Mouse (Mus musculus): ENCODE data around the gene Pde10a. TPM values are rescaled to one million over a fixed set of nuclear protein-coding genes. Genes with fewer than 3 reads are reported as not detected.
"Not testable (repeated sequence)": the region's sequence is repeated elsewhere in the genome, so short reads cannot be mapped to it uniquely, and the experiment has no call there.

Gene Pde10a
- total RNA-seq, 4 experiments from 2014 or later: 16.9 to 104 (median 44.4) TPM

GRCm38 (mm10) chr17:8647372-8647871 lies 122.2 kb downstream of the Pde10a start:
- no peak for DNase-seq

- peak; percentile 91 for DNase-seq
Observed at GRCm38 (mm10) chr17:8648310-8648709, 123.1 kb downstream of the Pde10a start.

- no peak for DNase-seq
Observed at GRCm38 (mm10) chr17:8652681-8653262, 127.6 kb downstream of the Pde10a start.

- DNase-seq: peak; percentile 70
Observed at GRCm38 (mm10) chr17:8657661-8658060, 132.5 kb downstream of the Pde10a start.

GRCm38 (mm10) chr17:8658751-8659454 lies 133.7 kb downstream of the Pde10a start:
- DNase-seq: no peak

- DNase-seq: no peak
Observed at GRCm38 (mm10) chr17:8666912-8667311, 141.7 kb downstream of the Pde10a start.

GRCm38 (mm10) chr17:8674651-8675050 lies 149.5 kb downstream of the Pde10a start:
- DNase-seq: no peak

- no peak for DNase-seq
Observed at GRCm38 (mm10) chr17:8686356-8686755, 161.2 kb downstream of the Pde10a start.

GRCm38 (mm10) chr17:8688096-8688495 lies 162.9 kb downstream of the Pde10a start:
- no peak for DNase-seq

GRCm38 (mm10) chr17:8698265-8698664 lies 173.1 kb downstream of the Pde10a start:
- DNase-seq: no peak

GRCm38 (mm10) chr17:8698793-8699192 lies 173.6 kb downstream of the Pde10a start:
- DNase-seq: no peak

- no peak for DNase-seq
Observed at GRCm38 (mm10) chr17:8701096-8701495, 175.9 kb downstream of the Pde10a start.

GRCm38 (mm10) chr17:8702503-8702902 lies 177.3 kb downstream of the Pde10a start:
- no peak for DNase-seq

GRCm38 (mm10) chr17:8708006-8708405 lies 182.8 kb downstream of the Pde10a start:
- DNase-seq: no peak

- DNase-seq: not testable (repeated sequence)
Observed at GRCm38 (mm10) chr17:8712734-8713133, 187.6 kb downstream of the Pde10a start.

GRCm38 (mm10) chr17:8720961-8721360 lies 195.8 kb downstream of the Pde10a start:
- DNase-seq: no peak

- DNase-seq: no peak
Observed at GRCm38 (mm10) chr17:8724464-8724974, 199.3 kb downstream of the Pde10a start.

GRCm38 (mm10) chr17:8728646-8729045 lies 203.5 kb downstream of the Pde10a start:
- DNase-seq: no peak

- no peak for DNase-seq
Observed at GRCm38 (mm10) chr17:8729808-8730207, 204.6 kb downstream of the Pde10a start.

GRCm38 (mm10) chr17:8731073-8731472 lies 205.9 kb downstream of the Pde10a start:
- no peak for DNase-seq

GRCm38 (mm10) chr17:8736259-8736658 lies 211.1 kb downstream of the Pde10a start:
- DNase-seq: no peak

GRCm38 (mm10) chr17:8742772-8743171 lies 217.6 kb downstream of the Pde10a start:
- no peak for DNase-seq

GRCm38 (mm10) chr17:8745334-8745733 lies 220.2 kb downstream of the Pde10a start:
- DNase-seq: no peak

- no peak for DNase-seq
Observed at GRCm38 (mm10) chr17:8749426-8749825, 224.3 kb downstream of the Pde10a start.

Data from adrenal gland, adult 8-10 months (tissue).